Mouse (Mus musculus) ovary, postnatal 14 days (tissue): ENCODE data around the gene Ptpdc1.

Source experiments
- DNase-seq: peaks from one replicate; pipeline ENCODE4 v3.0.0; 2022; ENCODE audit warnings: low spot score

Ptpdc1 gene

DNA sequence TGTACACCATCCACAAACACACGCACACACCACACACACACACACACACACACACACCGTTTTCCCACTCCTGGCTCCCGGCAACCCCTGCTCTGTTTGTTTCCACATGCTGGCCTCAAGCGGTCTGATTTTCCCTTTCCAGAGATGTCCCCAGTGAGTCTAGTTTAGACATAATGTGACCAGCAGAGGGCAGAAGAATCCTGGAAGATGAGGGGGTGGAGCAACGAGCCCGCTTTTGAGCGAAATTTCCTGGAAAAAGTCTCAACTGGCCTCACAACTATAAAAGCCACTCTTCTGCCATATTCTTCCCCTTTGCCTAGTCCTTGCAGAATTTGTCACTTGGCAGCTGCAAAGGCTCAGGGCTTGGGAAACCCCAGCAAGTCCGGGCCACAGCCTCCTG, 30.2 kb upstream of the Ptpdc1 start:
- DNase-seq: peak; percentile 60

DNA sequence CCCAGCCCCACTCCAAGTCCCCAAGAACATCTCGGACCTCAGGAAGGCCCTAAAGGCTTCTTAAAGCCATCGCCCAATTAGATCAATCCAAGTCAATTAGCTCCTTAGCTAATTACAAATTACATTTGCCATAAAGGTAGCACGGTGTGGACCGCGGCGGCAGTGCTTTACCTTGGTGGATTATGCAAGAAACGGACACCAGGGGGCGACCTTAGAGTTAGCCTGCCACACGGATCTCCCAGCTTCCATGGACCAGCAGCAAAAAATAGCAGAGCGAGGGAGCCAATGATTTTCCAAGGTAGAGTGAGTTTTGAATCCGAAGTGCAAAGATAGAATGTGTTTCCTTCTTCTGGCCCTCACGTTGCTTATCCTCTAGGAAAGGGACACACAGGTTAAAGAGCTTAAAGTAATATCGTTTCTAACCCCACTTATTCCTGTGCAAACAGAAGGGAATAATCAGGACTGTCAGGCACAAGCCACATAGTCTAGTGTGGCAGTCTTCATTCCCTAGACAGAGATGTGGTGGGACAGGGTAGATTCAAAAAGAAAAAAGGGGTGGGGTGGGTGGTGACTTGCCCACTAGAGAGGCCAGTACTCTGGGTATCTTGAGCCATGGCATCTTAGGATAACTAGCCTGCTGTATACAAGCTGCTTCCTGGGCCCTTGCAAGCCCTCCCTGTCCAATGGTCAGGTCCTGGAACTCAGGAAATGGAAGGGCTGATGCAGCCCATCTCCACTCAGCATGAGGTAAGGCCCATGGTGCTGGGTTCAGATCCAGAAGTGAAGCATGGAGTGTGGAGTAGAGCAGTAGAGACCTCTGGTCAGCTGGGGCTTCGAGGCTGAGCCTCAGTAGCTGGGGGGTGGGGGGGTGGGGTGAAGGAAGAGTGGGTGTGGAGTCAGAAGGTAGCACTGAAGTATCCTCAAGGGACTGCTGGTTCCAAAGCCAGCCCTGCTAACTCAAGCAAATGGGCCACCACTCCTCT, 28.6 kb upstream of the Ptpdc1 start:
- DNase-seq: peak; percentile 67

DNA sequence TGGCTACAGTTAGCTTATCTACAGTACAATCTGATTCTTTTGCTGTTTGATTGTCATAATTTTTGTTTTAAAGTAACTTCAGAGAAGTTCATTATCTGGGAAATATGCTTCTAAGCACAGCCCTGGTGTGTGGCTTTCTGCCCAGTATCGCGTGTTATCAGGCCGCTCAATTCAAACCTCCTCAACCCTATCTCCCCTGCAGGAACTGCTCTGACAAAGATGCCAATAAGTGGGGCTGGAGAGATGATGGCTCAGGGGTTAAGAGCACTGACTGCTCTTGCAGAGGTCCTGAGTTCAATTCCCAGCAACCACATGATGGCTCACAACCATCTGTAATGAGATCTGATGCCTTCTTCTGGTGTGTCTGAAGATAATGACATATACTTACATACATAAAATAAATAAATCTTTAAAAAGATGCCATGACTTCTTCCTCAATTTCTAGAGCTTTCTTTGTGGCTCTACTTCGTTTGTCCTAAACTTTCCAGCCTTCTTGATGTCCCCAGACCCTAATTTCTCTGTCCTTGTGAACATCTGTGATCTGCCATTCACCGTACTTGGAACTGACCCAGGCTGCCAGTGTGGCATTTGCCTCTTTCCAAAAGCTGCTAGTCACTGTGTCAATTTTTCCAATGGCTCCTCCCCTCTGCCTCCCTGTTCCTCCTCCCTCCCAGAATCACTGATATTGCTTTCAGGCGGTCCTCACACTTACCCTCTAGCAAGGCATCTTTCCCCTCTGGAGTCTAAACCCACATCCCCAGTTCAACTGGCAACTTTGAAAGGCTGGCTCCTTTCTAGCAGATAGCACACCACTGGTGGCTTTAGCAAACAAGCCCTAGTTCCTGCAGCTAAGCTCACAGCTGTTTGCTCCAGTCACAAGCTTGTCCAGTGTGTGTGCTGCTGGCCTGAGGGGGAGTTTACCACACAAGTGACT, 25.9 kb upstream of the Ptpdc1 start:
- no peak for DNase-seq

DNA sequence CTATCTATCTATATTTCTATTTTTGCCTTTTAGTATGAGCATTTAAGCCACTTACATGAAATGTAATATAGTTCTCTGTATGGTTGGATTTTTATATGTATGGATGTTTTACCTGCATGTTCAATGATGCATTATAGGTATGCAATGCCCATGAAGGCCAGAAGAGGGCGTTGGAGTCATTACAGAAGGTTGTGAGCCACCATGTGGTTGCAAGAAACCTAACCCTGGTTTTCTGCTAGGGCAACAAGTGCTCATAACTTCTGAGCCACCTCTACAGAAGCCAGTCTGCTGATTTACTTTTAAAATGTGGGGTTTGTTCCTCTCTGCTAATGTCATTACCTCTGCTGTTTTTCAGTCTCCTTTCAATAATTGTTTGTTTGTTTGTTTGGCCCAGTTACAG, 25.2 kb upstream of the Ptpdc1 start:
- DNase-seq: no peak

DNA sequence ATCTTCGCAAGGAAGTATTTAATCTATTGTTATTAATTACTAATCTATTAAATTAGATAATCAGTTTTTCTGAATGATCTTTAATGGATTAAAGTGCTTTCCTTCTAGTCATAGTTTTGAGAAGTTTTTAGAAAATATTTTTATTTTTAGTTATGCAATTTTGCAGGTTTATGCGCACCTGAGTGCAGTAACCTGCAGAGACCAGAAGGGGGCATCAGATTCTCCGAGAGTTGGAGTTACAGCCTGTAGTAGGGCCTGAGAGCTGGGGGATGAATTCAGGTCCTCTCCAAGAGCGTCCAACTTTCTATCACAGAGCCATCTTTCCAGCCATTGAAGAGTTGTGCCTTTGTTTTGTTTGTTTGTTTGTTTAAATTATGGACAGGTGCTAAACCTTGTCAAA, 21.2 kb upstream of the Ptpdc1 start:
- no peak for DNase-seq

DNA sequence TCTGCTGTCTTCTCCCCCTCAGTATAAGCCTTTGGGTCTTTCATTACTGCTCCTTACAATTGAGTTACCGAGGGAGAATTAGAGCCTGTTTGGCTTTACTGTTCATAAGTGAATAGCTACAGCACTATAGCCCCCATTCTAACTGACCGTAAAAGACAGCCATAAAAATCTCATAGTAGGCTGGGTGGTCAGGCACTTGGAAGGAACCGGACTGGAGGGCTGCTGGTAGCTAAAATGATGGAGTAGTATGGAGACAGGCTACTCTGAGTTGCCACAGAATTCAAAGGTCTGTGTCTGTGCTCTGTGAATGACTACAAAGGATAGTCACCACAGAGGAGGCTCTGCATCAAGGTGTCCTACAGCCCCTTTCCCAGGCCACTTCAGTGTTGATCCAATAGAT, 18.5 kb upstream of the Ptpdc1 start:
- no peak for DNase-seq

DNA sequence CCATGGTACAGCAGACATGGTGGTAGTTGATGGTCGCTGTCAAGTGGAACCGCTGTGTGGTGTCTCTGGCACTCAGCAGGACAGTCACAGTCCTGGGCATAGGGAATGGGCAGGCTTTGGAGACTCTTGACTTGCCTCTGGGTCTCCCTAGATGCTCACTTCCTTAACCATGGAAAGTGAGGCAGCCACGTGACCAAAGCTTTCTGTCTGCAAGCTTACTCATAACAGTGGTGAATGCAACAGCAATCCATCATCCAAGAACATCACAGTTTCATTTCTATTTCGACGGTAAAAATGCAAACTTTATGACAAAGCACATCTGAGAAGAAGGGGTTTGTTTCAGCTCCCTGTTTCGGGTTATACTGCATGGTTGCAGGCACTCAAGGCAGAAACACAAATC, 17.6 kb upstream of the Ptpdc1 start:
- no peak for DNase-seq

DNA sequence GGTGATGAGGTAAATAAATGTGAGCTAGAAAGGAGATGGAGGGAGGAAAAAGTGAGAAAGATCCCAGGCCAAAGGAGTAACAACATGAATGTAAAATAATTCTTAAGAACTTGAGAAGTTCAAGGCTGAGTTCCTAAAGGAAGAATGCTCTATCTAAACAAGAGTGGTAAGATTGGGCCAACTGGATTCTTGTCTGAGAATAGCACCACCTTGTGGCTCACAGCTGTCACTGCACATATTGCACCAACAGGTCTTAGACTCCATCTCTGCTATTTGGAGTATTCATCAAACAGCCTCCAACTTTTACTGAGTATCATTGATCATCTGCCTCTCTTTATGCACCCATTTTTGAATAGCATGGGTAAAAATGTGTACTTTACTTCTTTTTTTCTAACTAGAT, 14.1 kb upstream of the Ptpdc1 start:
- DNase-seq: no peak

DNA sequence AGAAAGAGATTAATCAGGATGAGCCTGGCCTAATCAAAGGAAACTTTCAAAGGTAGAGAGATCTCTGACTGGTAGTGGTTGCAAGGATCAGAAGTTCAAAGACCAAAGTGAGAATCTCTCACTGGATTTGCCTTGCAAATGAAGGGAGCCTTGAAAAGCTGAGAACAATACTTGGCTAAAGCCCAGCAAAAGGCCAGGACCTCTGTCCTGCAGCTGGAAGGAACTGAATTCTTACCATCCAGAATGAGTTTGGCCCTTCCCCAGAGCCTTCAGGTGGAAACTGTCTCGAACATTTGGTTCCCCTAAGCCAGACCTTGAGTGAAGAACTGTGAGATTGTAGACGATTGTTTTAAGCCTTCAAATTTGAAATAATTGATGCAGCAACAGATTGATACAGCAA, 12.2 kb upstream of the Ptpdc1 start:
- no peak for DNase-seq

DNA sequence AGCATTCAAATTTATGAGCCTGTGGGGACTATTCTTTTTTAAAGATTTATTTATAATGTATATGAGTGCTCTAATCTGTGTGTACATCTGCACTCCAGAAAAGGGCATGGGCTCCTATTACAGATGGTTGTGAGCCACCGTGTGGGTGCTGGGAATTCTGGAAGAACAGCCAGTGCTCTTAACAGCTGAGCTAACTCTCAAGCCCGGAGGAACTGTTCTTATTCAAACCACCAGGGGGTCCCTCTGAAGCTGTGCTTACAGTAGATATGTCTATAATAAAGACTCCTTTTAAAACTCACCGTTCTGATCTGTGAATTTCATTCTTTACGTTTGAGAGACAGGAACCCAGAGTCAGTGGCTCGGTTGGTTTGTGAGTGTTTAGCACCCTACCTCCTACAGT, 6.2 kb upstream of the Ptpdc1 start:
- DNase-seq: no peak

DNA sequence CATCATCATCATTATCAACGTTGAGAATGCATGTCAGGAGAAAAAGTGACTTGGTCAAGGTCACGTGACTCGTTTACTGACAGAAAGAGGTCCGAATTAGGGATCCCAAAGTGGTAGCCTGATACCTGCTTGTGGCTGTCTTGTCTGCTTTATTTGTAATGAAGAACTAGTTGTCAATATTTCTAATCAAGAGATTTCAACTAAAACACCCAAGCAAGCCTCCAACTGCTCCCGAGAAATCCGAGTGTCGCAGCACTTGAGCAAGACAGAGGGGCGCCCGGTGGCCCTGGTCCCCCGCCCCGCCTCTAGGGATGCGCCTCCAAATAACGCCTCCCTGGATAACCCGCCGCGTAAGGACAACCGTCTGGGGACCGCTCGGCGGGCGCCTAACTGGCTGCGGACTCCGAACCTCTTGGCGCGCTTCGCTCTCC, 481 bp downstream of the Ptpdc1 start:
- no peak for DNase-seq

DNA sequence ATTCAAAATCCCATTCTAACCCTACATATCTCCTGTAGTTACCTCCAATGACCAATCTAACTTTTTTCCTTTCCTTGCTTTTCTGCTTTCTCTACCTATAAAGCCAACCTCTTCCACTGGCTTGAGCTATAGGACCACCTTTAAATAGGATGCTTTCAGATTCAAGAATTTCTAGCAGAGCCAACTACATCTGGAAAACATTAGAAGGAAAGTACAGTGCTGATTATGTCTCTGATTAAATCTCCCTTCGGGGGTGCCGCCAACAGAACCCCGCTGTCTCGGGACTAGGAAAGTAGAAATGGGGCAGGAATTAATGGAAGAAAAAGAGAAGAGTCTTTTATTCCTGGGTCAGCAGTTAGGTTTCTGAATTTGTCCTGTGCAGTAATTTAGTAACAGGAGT, 6.6 kb downstream of the Ptpdc1 start:
- DNase-seq: no peak

DNA sequence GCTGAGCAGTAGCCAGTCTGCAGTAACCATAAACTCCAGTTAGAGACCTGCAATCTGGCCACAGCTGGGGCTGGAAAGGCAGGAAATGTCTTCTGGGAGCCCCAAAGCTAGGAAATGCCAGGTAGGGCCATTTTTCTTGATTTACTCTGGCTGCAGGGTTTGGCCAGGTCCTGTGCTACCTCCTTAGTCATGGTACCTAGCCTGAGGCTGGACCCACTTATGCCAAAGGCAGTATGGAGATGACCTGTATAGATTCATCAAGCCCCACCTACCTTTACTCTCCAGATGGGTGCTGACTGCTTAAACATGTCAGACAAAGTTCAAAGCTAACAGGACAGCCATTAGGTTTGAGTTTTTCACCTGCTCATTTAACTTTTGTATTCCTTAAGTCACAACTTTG, 7.7 kb downstream of the Ptpdc1 start:
- DNase-seq: no peak

DNA sequence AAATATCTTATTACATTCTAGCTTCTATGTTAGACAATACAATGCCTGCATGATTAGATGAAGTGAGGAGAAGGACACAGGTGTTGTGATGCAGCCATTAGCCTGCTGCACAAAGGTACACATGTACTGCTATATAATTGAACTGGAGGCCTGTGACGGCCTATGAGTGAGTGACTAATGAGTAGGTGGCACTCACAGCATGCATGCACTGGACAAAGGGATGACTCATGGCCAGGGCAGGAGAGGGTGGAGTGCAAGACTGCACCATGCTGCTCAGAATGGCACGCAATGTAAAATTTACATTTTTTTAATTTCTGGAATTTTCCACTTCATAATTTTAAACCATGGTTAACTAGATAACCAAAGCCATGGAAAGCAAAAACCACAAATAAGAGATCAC, 10.9 kb downstream of the Ptpdc1 start:
- no peak for DNase-seq

DNA sequence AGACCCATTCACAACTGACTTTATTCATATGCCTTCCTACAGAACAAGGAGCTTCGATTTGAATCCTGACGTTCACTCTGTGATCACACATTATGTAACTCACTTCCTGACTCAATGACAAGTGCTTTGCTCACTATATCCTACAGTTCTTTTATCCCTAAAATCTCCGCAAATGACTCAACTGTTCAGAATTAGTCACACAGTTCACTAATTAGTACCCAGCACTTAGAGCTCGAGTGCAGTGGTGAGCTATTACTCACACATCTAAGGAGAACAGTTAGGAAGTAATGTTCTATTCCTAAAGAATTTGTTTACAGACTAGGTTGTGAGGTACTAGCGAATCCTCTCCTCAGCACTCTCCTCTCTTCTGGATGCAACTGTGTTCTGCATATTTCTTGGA, 16.4 kb downstream of the Ptpdc1 start:
- DNase-seq: no peak

DNA sequence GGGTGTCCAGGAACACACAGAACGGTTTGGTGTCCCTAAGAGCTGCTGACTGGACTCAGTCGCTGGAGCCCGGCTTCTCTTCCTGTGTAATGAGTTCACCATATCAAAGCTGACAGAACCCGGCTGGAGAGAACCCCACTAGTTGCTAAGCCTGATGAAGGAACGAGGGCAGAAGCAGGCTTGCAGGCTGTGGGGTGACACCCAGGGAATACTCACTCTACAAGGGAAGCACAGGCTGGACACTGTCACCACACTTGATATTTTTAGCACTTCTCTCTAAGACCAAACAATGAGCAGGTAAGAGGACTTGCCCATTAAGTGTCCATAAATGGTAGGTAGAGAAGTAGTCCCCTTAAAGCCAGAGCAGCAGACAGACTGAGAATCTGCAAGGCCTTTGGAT, 20.9 kb downstream of the Ptpdc1 start:
- DNase-seq: no peak

DNA sequence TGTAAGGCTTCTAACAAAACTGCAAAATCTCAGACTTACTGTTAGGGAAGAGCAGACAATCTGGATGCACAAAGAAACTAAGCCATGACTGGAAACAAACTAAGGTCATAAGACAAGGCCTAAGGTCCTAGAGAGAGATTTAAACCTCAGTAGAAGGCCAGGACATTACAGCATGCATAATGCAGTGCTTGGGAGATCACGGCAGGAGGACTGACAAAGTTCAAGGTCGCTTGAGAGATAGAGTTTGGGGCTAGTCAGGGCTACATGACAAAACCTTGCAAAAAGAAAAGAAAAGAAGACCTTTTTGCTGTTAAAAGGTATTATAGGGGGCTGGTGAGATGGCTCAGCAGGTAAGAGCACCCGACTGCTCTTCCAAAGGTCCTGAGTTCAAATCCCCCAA, 22.2 kb downstream of the Ptpdc1 start:
- no peak for DNase-seq

DNA sequence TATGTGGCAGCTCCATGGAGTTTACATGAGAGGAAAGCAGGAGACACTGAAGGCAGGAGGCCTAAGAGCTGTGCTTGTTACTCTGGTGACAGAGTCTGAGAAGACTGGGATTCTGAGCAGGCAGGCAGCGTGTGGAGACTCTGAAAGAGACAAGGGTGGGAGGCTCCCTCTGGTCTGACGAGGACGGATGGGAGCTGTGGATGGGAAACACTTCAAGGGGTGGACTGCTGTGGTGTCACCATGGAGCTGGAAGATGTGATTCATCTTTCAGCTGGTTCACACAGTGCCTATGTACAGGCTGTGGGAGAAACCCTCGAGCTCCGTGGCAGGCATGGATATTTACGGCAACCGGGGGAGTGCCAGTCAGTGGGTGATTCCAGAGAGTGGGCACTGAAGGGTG, 30.9 kb downstream of the Ptpdc1 start:
- no peak for DNase-seq

DNA sequence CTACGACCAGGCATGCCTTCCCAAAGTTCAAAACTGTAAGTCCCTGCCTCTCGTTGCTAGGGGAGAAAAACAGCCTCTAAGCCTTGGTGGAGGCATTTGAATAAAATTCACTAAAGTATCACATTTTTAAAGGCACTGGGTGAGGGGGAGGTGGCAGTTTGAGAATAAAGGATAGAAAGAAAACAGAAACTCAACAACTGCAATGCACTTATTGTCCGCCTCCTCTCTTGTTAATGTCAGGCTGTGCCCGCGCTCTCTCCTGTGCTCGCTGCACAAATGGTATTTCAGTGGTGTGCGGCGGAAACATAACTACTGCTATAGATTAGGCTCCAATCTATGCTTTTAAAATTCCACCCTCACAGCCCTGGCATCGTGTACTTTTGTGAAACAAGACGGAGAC, 31.4 kb downstream of the Ptpdc1 start:
- DNase-seq: no peak

DNA sequence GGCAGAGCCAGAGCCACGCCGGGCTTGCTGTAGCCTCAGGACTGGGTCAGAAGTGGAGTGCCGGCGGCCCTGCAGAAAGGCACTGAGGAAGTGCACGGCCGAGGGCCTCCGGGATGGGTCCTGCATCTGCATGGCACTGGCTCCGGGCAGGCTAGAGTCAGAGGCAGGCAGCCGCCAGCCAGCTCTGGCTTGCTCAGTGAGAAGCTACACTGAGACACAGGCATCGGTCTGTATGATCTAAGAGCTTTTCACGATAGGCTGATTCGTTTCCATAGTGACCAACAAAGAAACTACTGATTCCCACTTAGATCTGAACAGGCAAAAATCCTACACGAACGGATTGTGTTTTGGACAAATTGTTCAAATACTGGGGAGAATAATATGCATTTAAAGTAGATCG, 32.3 kb downstream of the Ptpdc1 start:
- no peak for DNase-seq

DNA sequence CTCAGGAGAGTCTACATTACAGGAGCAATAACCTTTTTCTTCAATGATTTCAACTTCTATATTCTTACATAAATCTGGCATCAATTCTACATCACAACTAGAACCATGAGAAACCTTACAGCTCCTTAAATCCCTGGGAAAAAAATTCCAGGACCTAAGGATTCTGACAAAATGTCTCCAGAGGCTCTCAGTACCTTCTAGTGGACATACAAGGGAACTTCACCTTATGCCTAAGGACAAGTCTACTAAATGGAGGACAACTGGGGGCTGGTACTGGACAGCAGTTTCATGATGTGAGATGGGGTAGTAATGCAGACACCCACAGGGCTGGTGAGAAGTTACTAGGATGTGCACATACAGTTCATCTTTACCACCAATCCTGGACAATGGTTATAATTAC, 34.7 kb downstream of the Ptpdc1 start:
- DNase-seq: no peak

DNA sequence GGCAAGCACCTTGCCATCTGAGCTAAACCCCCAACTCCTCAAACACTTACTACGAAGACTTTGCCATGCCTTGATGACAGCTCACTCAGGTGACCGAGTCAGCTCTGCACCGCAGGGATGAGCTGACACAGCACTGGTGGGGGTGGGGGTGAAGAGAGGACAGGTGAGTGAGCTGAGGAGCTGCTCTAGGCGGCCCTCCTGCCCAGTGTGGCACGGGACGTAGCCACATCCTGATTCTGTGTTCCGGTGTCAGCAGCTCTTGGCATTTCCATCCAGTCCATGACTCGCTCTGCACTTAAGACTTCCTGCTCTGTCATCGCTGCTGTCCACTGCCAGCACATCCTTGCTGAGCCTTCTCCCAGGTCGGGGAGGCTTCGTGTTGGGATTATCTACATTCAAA, 38.1 kb downstream of the Ptpdc1 start:
- DNase-seq: no peak

DNA sequence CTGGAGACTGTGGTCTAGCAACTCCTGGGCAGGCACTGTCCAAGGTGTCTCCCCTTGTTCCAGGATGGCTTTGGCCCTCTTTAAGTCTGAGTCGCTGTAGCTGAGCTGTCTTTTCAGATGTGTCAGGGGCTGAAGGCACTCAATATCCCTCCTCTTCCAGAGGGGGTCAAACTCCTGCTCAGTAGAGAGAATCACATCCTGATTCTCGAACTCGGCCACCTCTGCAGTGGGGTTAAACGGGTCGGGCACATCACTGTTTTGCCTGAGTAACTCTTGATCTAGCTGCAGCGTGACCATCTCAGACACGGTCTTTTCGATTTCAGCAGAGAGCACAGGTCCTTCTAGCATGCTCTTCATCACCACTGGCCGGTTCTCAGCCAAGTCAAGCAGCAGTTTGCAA, 39.0 kb downstream of the Ptpdc1 start:
- DNase-seq: no peak
